Mouse (Mus musculus): Measurements from ENCODE around the gene Olfr703.

DNA sequence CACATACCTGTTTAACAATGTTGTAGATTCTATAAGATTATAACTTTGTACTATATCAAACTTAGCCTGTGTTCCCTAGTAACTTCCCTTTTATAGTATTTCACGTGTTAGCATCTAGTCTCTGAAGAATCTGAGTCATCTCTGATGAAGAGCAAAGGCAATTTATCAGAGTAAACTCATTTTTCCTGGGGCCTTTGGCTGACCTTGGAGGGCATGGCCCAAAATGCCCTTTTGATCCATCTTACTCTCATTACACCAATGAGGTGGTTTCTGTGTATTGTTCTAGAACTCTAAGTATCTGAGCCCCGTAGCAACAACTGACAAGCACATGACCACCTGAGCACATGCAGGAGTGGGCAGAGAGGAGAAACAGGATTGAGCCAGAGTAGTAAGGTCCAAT, 29.3 kb upstream of the Olfr703 start, which contains the start of gene Olfr701:
- TF ChIP-seq POLR2A (IDR thresholded peaks at IDR 0.05; ENCODE audit: low read depth, low read length) (no peak), CTCF (conservative IDR thresholded peaks at IDR 0.05 in 1 of 2, IDR thresholded peaks at IDR 0.05 in 1 of 2; ENCODE audit: low read depth in 2 of 2, low read length in 2 of 2) (no peak), USF1 (IDR thresholded peaks at IDR 0.05; ENCODE audit: low read depth, low read length) (no peak), NRF1 (IDR thresholded peaks at IDR 0.05; ENCODE audit: low read depth, low read length) (no peak)

Data from CH12.LX (cell line).